Mouse (Mus musculus): ENCODE measurements around the gene Oser1. TPM values are rescaled to one million over a fixed set of nuclear protein-coding genes. Genes with fewer than 3 reads are reported as not detected.

Gene Oser1
- total and polyA plus RNA-seq, 3 experiments: 29.0 to 44.9 (median 38.1) TPM

DNA sequence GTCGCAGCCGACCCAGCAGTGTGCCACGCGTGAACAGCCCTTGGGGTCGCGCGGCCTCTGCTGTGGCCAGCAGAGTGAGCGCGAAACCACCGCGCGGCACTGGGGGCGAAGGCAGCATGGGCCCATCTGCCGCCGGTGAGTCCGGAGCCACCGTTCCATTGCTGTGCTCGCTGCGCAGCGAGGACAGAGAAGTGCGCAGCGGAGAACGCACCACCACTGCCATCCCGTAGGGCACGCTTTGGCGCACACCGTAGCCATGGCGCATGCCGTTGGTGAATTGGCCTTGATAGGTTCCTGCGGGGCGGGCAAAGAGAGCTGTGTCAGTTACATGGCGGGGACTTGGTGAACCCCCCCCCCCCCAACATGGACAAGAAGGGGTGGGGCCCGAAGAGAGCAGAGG is 48.4 kb downstream of the Oser1 start:
- no peak overlapping the region for H3K9ac ChIP-seq (ENCODE audit: insufficient read depth, low read depth)
- H3K27me3 ChIP-seq (replicated peaks): peaks cover 75% of the 10 kb centered on the region
- H3K27ac ChIP-seq (ENCODE audit: insufficient read depth, low read depth): no peak overlapping the region
- no peaks in the 10 kb centered on the region for H3K36me3 ChIP-seq (replicated peaks in 1 of 2; ENCODE audit: control insufficient read depth in 1 of 2, insufficient read depth in 1 of 2, low read length in 1 of 2)
- TF ChIP-seq USF2 (conservative IDR thresholded peaks at IDR 0.05; ENCODE audit: low read depth, low read length) (no peak), JUND (conservative IDR thresholded peaks at IDR 0.05; ENCODE audit: low read depth, low read length) (no peak), MAX (IDR thresholded peaks at IDR 0.05; ENCODE audit: low read length) (no peak), MEF2A (IDR thresholded peaks at IDR 0.05; ENCODE audit: borderline replicate concordance, low read depth, low read length) (no peak), BHLHE40 (IDR thresholded peaks at IDR 0.05; ENCODE audit: low read depth, low read length) (no peak)
- H3K4me3 ChIP-seq (replicated peaks in 1 of 3; ENCODE audit: low read depth in 2 of 3, low read length in 2 of 3, poor library complexity in 1 of 3): no peak overlapping the region
- peaks cover 8% of the 10 kb centered on the region for H3K9me3 ChIP-seq (replicated peaks; ENCODE audit: low read length)
- no peak overlapping the region for H3K4me2 ChIP-seq (ENCODE audit: insufficient read depth, low read depth, poor library complexity, severe bottlenecking)
- in situ Hi-C loops (cut with MboI; ENCODE audit: low pct_ligation_motif_present, low pct_unique_long_range_greater_than_20kb, low sequenced_read_pairs): no loop called here
- no peak for DNase-seq (ENCODE audit: extremely low read depth)
- dilution Hi-C loops (cut with MboI; ENCODE audit: extremely low pct_ligation_motif_present, extremely low pct_unique_long_range_greater_than_20kb, low sequenced_read_pairs): no loop called here
- H3K79me2 ChIP-seq (replicated peaks; ENCODE audit: control insufficient read depth, extremely low read depth, insufficient read depth, poor library complexity, severe bottlenecking): no peaks in the 10 kb centered on the region
- H3K4me1 ChIP-seq (ENCODE audit: control insufficient read depth in 1 of 2, insufficient read depth in 2 of 2): peaks cover 0 to 3% of the 10 kb centered on the region in 2 experiments; a peak in 1 of 4 replicates

DNA sequence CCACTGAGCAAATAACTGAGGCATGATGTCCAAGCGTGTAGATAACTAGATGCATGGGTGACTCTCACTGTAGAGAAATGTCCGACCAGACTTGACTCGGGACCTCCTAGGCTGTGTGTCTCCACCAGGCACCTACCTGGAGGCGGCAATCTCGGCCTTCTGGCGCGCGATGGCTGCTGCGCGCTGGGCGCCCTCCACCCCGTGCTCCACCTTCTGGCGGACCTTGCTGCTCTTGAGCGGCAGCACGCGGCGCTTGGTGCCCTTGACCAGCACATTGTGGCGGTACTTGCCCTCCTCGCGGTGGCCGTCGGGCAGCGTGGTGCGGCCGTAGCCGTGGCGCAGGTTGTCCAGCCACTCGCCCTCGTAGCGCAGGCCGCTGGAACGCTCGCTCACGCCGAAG is 49.0 kb downstream of the Oser1 start:
- Histone ChIP-seq H3K36me3 (replicated peaks in 1 of 2; ENCODE audit: control insufficient read depth in 1 of 2, insufficient read depth in 1 of 2, low read length in 1 of 2) (no peaks in the 10 kb centered on the region), H3K27me3 (replicated peaks) (peaks cover 76% of the 10 kb centered on the region), H3K4me1 (ENCODE audit: control insufficient read depth in 1 of 2, insufficient read depth in 2 of 2) (peaks cover 0 to 3% of the 10 kb centered on the region in 2 experiments; a peak in 1 of 4 replicates), H3K4me3 (replicated peaks in 1 of 3; ENCODE audit: low read depth in 2 of 3, low read length in 2 of 3, poor library complexity in 1 of 3) (no peak overlapping the region), H3K27ac (ENCODE audit: insufficient read depth, low read depth) (no peak overlapping the region), H3K4me2 (ENCODE audit: insufficient read depth, low read depth, poor library complexity, severe bottlenecking) (no peak overlapping the region), H3K9ac (ENCODE audit: insufficient read depth, low read depth) (no peak overlapping the region), H3K9me3 (replicated peaks; ENCODE audit: low read length) (peaks cover 8% of the 10 kb centered on the region), H3K79me2 (replicated peaks; ENCODE audit: control insufficient read depth, extremely low read depth, insufficient read depth, poor library complexity, severe bottlenecking) (no peaks in the 10 kb centered on the region)
- no peak for DNase-seq (ENCODE audit: extremely low read depth)
- in situ Hi-C loops (cut with MboI; ENCODE audit: low pct_ligation_motif_present, low pct_unique_long_range_greater_than_20kb, low sequenced_read_pairs): no loop called here
- TF ChIP-seq IRF4 (IDR thresholded peaks at IDR 0.05; ENCODE audit: low read depth, low read length) (no peak), UBTF (IDR thresholded peaks at IDR 0.05; ENCODE audit: low read depth, low read length) (no peak), MAX (IDR thresholded peaks at IDR 0.05; ENCODE audit: low read length) (no peak), TCF12 (IDR thresholded peaks at IDR 0.05; ENCODE audit: low read depth, low read length) (no peak), TBP (conservative IDR thresholded peaks at IDR 0.05; ENCODE audit: low read depth, low read length) (no peak), NRF1 (IDR thresholded peaks at IDR 0.05; ENCODE audit: low read depth, low read length) (no peak), NELFE (IDR thresholded peaks at IDR 0.05; ENCODE audit: low read depth, low read length) (no peak), RCOR1 (conservative IDR thresholded peaks at IDR 0.05; ENCODE audit: low read depth, low read length) (no peak), ZNF384 (IDR thresholded peaks at IDR 0.05; ENCODE audit: low read depth, low read length) (no peak), POLR2A (IDR thresholded peaks at IDR 0.05; ENCODE audit: low read depth, low read length) (no peak), MEF2A (IDR thresholded peaks at IDR 0.05; ENCODE audit: borderline replicate concordance, low read depth, low read length) (no peak), MAFK (IDR thresholded peaks at IDR 0.05; ENCODE audit: insufficient replicate concordance, low read length) (no peak), CTCF (conservative IDR thresholded peaks at IDR 0.05 in 1 of 2, IDR thresholded peaks at IDR 0.05 in 1 of 2; ENCODE audit: low read depth in 2 of 2, low read length in 2 of 2) (no peak), USF1 (IDR thresholded peaks at IDR 0.05; ENCODE audit: low read depth, low read length) (no peak), MYC (IDR thresholded peaks at IDR 0.05; ENCODE audit: low read depth, low read length) (no peak), CHD2 (IDR thresholded peaks at IDR 0.05; ENCODE audit: low read length) (no peak), E2F4 (IDR thresholded peaks at IDR 0.05; ENCODE audit: insufficient replicate concordance, low read depth, low read length) (no peak), KAT2A (IDR thresholded peaks at IDR 0.05; ENCODE audit: insufficient replicate concordance, low read length) (no peak), MXI1 (IDR thresholded peaks at IDR 0.05; ENCODE audit: low read depth, low read length) (no peak), EP300 (IDR thresholded peaks at IDR 0.05; ENCODE audit: low read length) (no peak)
- dilution Hi-C loops (cut with MboI; ENCODE audit: extremely low pct_ligation_motif_present, extremely low pct_unique_long_range_greater_than_20kb, low sequenced_read_pairs): no loop called here

Measured in CH12.LX (cell line).